Mouse (Mus musculus) liver, embryonic 16.5 days (tissue): ENCODE results near the gene Gfi1b. TPM values are rescaled to one million over a fixed set of nuclear protein-coding genes. Genes with fewer than 3 reads are reported as not detected.

Experiments used
- ATAC-seq: fragments of 200-750 bp; cut with Nextera tagmentation; 2 replicates; pipeline ENCODE4 v1.8.0; 2017; ENCODE audit warnings: low read depth, mild to moderate bottlenecking, moderate number of reproducible peaks, moderate library complexity
- H3K27ac ChIP-seq: fragments of 300-500 bp; sonication (generic); 2 replicates; pipeline ENCODE4 v1.5.1; 2014; ENCODE audit warnings: mild to moderate bottlenecking, low read length
- H3K27me3 ChIP-seq: fragments of 300-500 bp; sonication (generic); 2 replicates; pipeline ENCODE4 v1.6.1; 2014; ENCODE audit warnings: low read depth, low read length, mixed read lengths; ENCODE audit not compliant: control insufficient read depth, insufficient read depth
- H3K36me3 ChIP-seq: fragments of 300-500 bp; sonication (generic); 2 replicates; pipeline ENCODE4 v1.6.1; 2014; ENCODE audit warnings: mild to moderate bottlenecking; ENCODE audit not compliant: control insufficient read depth, insufficient read depth
- H3K4me1 ChIP-seq: fragments of 300-500 bp; sonication (generic); 2 replicates; pipeline ENCODE4 v1.6.1; 2014; ENCODE audit warnings: low read depth, low read length, mixed read lengths; ENCODE audit not compliant: control insufficient read depth
- H3K4me2 ChIP-seq: fragments of 300-500 bp; sonication (generic); 2 replicates; pipeline ENCODE4 v1.6.1; 2014; ENCODE audit warnings: low read depth, low read length, mixed read lengths
- H3K4me3 ChIP-seq: fragments of 300-500 bp; sonication (generic); 2 replicates; pipeline ENCODE4 v1.5.1; 2014; ENCODE audit warnings: low read depth, mild to moderate bottlenecking, low read length
- H3K9ac ChIP-seq: fragments of 300-500 bp; sonication (generic); 2 replicates; pipeline ENCODE4 v1.6.1; 2014; ENCODE audit warnings: low read depth, low read length
- H3K9me3 ChIP-seq: fragments of 300-500 bp; sonication (generic); replicated peaks from 2 replicates; pipeline ENCODE4 v1.6.1; 2016; ENCODE audit warnings: low read length; ENCODE audit not compliant: control insufficient read depth
- WGBS: fragments of 180-500 bp; shearing (Covaris S2); extraction: QIAGEN DNeasy Blood & Tissue Kit; methylation state at CpG from one replicate; pipeline ENCODE4 v1.1.7; 2014; ENCODE audit not compliant: insufficient replicate concordance; 5-methylcytosine and 5-hydroxymethylcytosine counted together
- polyA plus RNA-seq: library from polyadenylated mRNA; unstranded; fragments of >200 nt; fragmentation: Nextera tagmentation; extraction: Ambion mirVana; gene quantifications from 2 replicates; pipeline ENCODE4 v1.2.1, GENCODE M21; 2015

Gene Gfi1b
- polyA plus RNA-seq, 1 experiment from 2014 or later = 88.7 TPM

- H3K4me3 ChIP-seq = no peak overlapping the region
- no peak overlapping the region for H3K4me2 ChIP-seq
- no peak overlapping the region for H3K9ac ChIP-seq
- no peaks in the 10 kb centered on the region for H3K27me3 ChIP-seq
- peaks cover 62% of the 10 kb centered on the region for H3K4me1 ChIP-seq
- H3K27ac ChIP-seq = peak overlapping the region; percentile 35
- peaks cover 62% of the 10 kb centered on the region for H3K36me3 ChIP-seq
- ATAC-seq = no peak
- 79% methylated on average over 10 of the region's 10 CpGs for WGBS
- H3K9me3 ChIP-seq = no peaks in the 10 kb centered on the region
Measured at GRCm38 (mm10) chr2:28609851-28610250, 11.9 kb downstream of the Gfi1b start.

GRCm38 (mm10) chr2:28607341-28608165 is 14.2 kb downstream of the Gfi1b start:
- WGBS = 33% methylated on average over 10 of the region's 10 CpGs
- Histone ChIP-seq H3K4me1 (peaks cover 71% of the 10 kb centered on the region), H3K4me3 (no peak overlapping the region), H3K9ac (peak overlapping the region; percentile 40; the same call in 1 of the 2 replicates), H3K27ac (peak overlapping the region; percentile 73), H3K27me3 (no peaks in the 10 kb centered on the region), H3K36me3 (peaks cover 39% of the 10 kb centered on the region), H3K9me3 (no peaks in the 10 kb centered on the region), H3K4me2 (no peak overlapping the region; the same call in 1 of the 2 replicates)
- ATAC-seq = peak; percentile 59

GRCm38 (mm10) chr2:28606601-28607340 is 15.0 kb downstream of the Gfi1b start:
- H3K9me3 ChIP-seq = no peaks in the 10 kb centered on the region
- H3K9ac ChIP-seq = peak overlapping the region; percentile 40; the same call in 1 of the 2 replicates
- H3K4me1 ChIP-seq = peaks cover 78% of the 10 kb centered on the region
- no peaks in the 10 kb centered on the region for H3K27me3 ChIP-seq
- ATAC-seq = no peak
- H3K4me3 ChIP-seq = no peak overlapping the region
- 50% methylated on average over 8 of the region's 8 CpGs for WGBS
- H3K36me3 ChIP-seq = peaks cover 31% of the 10 kb centered on the region
- peak overlapping the region; percentile 73 for H3K27ac ChIP-seq
- H3K4me2 ChIP-seq = no peak overlapping the region

- Histone ChIP-seq H3K4me2 (no peak overlapping the region), H3K9ac (no peak overlapping the region), H3K27me3 (no peaks in the 10 kb centered on the region), H3K4me1 (peaks cover 78% of the 10 kb centered on the region), H3K9me3 (no peaks in the 10 kb centered on the region), H3K27ac (peak overlapping the region; percentile 73), H3K36me3 (peaks cover 23% of the 10 kb centered on the region), H3K4me3 (no peak overlapping the region)
- 44% methylated on average over 14 of the region's 14 CpGs for WGBS
- no peak for ATAC-seq
Measured at GRCm38 (mm10) chr2:28605789-28606541, 15.8 kb downstream of the Gfi1b start.

- 39% methylated on average over 5 of the region's 5 CpGs for WGBS
- ATAC-seq = no peak
- Histone ChIP-seq H3K36me3 (no peaks in the 10 kb centered on the region), H3K9ac (peak overlapping the region; percentile 31), H3K4me2 (no peak overlapping the region), H3K4me3 (no peak overlapping the region), H3K27me3 (no peaks in the 10 kb centered on the region), H3K4me1 (peaks cover 84% of the 10 kb centered on the region), H3K27ac (peak overlapping the region; percentile 85), H3K9me3 (no peaks in the 10 kb centered on the region)
Measured at GRCm38 (mm10) chr2:28603542-28603941, 18.2 kb downstream of the Gfi1b start.

GRCm38 (mm10) chr2:28601720-28602590 is 19.8 kb downstream of the Gfi1b start:
- no peaks in the 10 kb centered on the region for H3K36me3 ChIP-seq
- peaks cover 84% of the 10 kb centered on the region for H3K4me1 ChIP-seq
- 10% methylated on average over 12 of the region's 12 CpGs for WGBS
- H3K27ac ChIP-seq = peak overlapping the region; percentile 94
- no peaks in the 10 kb centered on the region for H3K27me3 ChIP-seq
- peak; percentile 89 for ATAC-seq
- 0 out of 2 replicates have a peak, but pooled peaks cover 2% of the 10 kb centered on the region for H3K9me3 ChIP-seq
- peak overlapping the region; percentile 29 for H3K4me3 ChIP-seq
- peak overlapping the region; percentile 69 for H3K4me2 ChIP-seq
- peak overlapping the region; percentile 72 for H3K9ac ChIP-seq

GRCm38 (mm10) chr2:28599569-28599900 is 22.2 kb downstream of the Gfi1b start:
- peak overlapping the region; percentile 62 for H3K9ac ChIP-seq

More at GRCm38 (mm10) chr2:28599569-28599900, 22.2 kb downstream of the Gfi1b start:
- 26% methylated on average over 6 of the region's 6 CpGs for WGBS
- H3K36me3 ChIP-seq = no peaks in the 10 kb centered on the region
- 0 out of 2 replicates have a peak, but pooled peaks cover 2% of the 10 kb centered on the region for H3K9me3 ChIP-seq
- peaks cover 90% of the 10 kb centered on the region for H3K4me1 ChIP-seq
- no peak overlapping the region for H3K4me2 ChIP-seq
- H3K27ac ChIP-seq = peak overlapping the region; percentile 94
- no peak overlapping the region for H3K4me3 ChIP-seq
- H3K27me3 ChIP-seq = no peaks in the 10 kb centered on the region
- ATAC-seq = no peak
